Comparison of ENCODE assay signal across 26 mouse cellular contexts in genomic region chr5:72335873-72336272, GRCm38 (mm10).
"Had no signal": no experiment of that assay in that cellular context is flagged by ENCODE, and none has a peak within 500 bp of the region (broad histone marks: within the 10 kb centered on the region; RNA-seq: fewer than 3 reads in every experiment).

No protein-coding gene starts in this region.

- H3K9ac ChIP-seq: embryonic facial prominence, embryonic 12.5 days; embryonic facial prominence, embryonic 13.5 days; embryonic facial prominence, embryonic 15.5 days; forebrain, embryonic 12.5 days; forebrain, embryonic 13.5 days; forebrain, embryonic 15.5 days; forebrain, postnatal 0 days had no signal

- H3K36me3 ChIP-seq: embryonic facial prominence, embryonic 10.5 days; embryonic facial prominence, embryonic 12.5 days; embryonic facial prominence, embryonic 13.5 days; embryonic facial prominence, embryonic 15.5 days; forebrain, embryonic 10.5 days; forebrain, embryonic 12.5 days; forebrain, embryonic 15.5 days had no signal

- H3K27ac ChIP-seq: embryonic facial prominence, embryonic 10.5 days; embryonic facial prominence, embryonic 12.5 days; embryonic facial prominence, embryonic 13.5 days; embryonic facial prominence, embryonic 15.5 days; forebrain, embryonic 10.5 days; forebrain, embryonic 12.5 days; forebrain, embryonic 13.5 days; forebrain, embryonic 15.5 days; gastrocnemius, adult 2 months; heart, adult 2 months had no signal

- H3K9me3 ChIP-seq: embryonic facial prominence, embryonic 10.5 days; embryonic facial prominence, embryonic 12.5 days; embryonic facial prominence, embryonic 13.5 days; embryonic facial prominence, embryonic 15.5 days; forebrain, embryonic 10.5 days; forebrain, embryonic 12.5 days; forebrain, embryonic 13.5 days; forebrain, embryonic 15.5 days had no signal

- ATAC-seq: forebrain, embryonic 13.5 days; forebrain, embryonic 14.5 days; forebrain, embryonic 15.5 days; forebrain, embryonic 16.5 days; forebrain, postnatal 0 days had no signal

- H3K4me3 ChIP-seq: embryonic facial prominence, embryonic 10.5 days; embryonic facial prominence, embryonic 12.5 days; embryonic facial prominence, embryonic 13.5 days; embryonic facial prominence, embryonic 15.5 days; erythroblast, embryonic 14.5 days; forebrain, embryonic 10.5 days; forebrain, embryonic 12.5 days; forebrain, embryonic 13.5 days; forebrain, embryonic 15.5 days; gastrocnemius, adult 2 months; heart, adult 2 months had no signal

- H3K4me2 ChIP-seq: embryonic facial prominence, embryonic 12.5 days; embryonic facial prominence, embryonic 13.5 days; embryonic facial prominence, embryonic 15.5 days; forebrain, embryonic 12.5 days; forebrain, embryonic 13.5 days; forebrain, embryonic 15.5 days had no signal

- H3K27me3 ChIP-seq: embryonic facial prominence, embryonic 12.5 days; embryonic facial prominence, embryonic 13.5 days; embryonic facial prominence, embryonic 15.5 days; forebrain, embryonic 12.5 days; forebrain, embryonic 13.5 days; forebrain, embryonic 15.5 days had no signal

- H3K4me1 ChIP-seq: embryonic facial prominence, embryonic 15.5 days; forebrain, embryonic 10.5 days; forebrain, embryonic 12.5 days; forebrain, embryonic 13.5 days; forebrain, embryonic 15.5 days had no signal

- DNase-seq: cerebellum, adult 9-10 months; cerebellum, adult 9-11 months; cerebellum, postnatal 10 days; cerebellum, postnatal 14 days; cerebellum, postnatal 25 days; cerebellum, postnatal 36 days; embryo, embryonic 11 days; forebrain, postnatal 0 days; gastrocnemius, adult 2 months; gastrocnemius, postnatal 10 days; gastrocnemius, postnatal 14 days; gastrocnemius, postnatal 25 days; gastrocnemius, postnatal 36 days; heart, adult 18-20 months; heart, adult 2 months had no signal
